ENCODE assay signal across 13 mouse cellular contexts in genomic region chr5:4851245-4851933, GRCm38 (mm10).
A peak's percentile ranks its signal among the peaks of the same experiment; 100 is the strongest.
DNase-seq lines count a peak whose midpoint lies in the region; ATAC-seq lines count a peak whose summit lies in the region.
"Had no signal": no experiment of that assay in that cellular context is flagged by ENCODE, and none has a peak within 500 bp of the region (broad histone marks: within the 10 kb centered on the region; RNA-seq: fewer than 3 reads in every experiment).

No protein-coding gene starts in this region.

- H3K4me1 ChIP-seq in forebrain, embryonic 14.5 days (ENCODE audit: control insufficient read depth, insufficient read depth, low read length), result peaks cover 18% of the 10 kb centered on the region
- no peaks in the 10 kb centered on the region for H3K4me1 ChIP-seq in hindbrain, embryonic 16.5 days (ENCODE audit: control insufficient read depth, insufficient read depth, low read depth, low read length)
- H3K4me1 ChIP-seq in neural tube, embryonic 14.5 days (ENCODE audit: control insufficient read depth, insufficient read depth, low read length), result no peaks in the 10 kb centered on the region
- H3K4me1 ChIP-seq: liver, embryonic 15.5 days had no signal

- H3K4me3 ChIP-seq in forebrain, embryonic 14.5 days (ENCODE audit: low read depth, low read length), result no peak overlapping the region
- no peak overlapping the region for H3K4me3 ChIP-seq in hindbrain, embryonic 16.5 days (ENCODE audit: low read length)
- no peak overlapping the region for H3K4me3 ChIP-seq in neural tube, embryonic 14.5 days (ENCODE audit: low read depth, low read length)
- H3K4me3 ChIP-seq: liver, embryonic 15.5 days had no signal

- no peaks in the 10 kb centered on the region for H3K9me3 ChIP-seq in forebrain, embryonic 14.5 days (replicated peaks; ENCODE audit: control insufficient read depth, low read length)
- H3K9me3 ChIP-seq in hindbrain, embryonic 16.5 days (ENCODE audit: control insufficient read depth, low read length), result no peaks in the 10 kb centered on the region
- no peaks in the 10 kb centered on the region for H3K9me3 ChIP-seq in neural tube, embryonic 14.5 days (ENCODE audit: control insufficient read depth, low read length)
- H3K9me3 ChIP-seq: liver, embryonic 15.5 days had no signal

- peak; percentile 98 for ATAC-seq in forebrain, embryonic 14.5 days
- ATAC-seq in hindbrain, embryonic 16.5 days, result peak; percentile 63
- peak; percentile 44; the same call in 1 of the 2 replicates for ATAC-seq in neural tube, embryonic 14.5 days (ENCODE audit: low read depth)

- no peaks in the 10 kb centered on the region for H3K36me3 ChIP-seq in forebrain, embryonic 14.5 days (ENCODE audit: control insufficient read depth, insufficient read depth, low read length)
- no peaks in the 10 kb centered on the region for H3K36me3 ChIP-seq in hindbrain, embryonic 16.5 days (ENCODE audit: control insufficient read depth, insufficient read depth, low read length)
- H3K36me3 ChIP-seq in neural tube, embryonic 14.5 days (ENCODE audit: control insufficient read depth, insufficient read depth, low read length), result no peaks in the 10 kb centered on the region
- H3K36me3 ChIP-seq: liver, embryonic 15.5 days had no signal

- peak overlapping the region; percentile 75 for H3K27ac ChIP-seq in forebrain, embryonic 14.5 days (ENCODE audit: low read depth, low read length)
- H3K27ac ChIP-seq in hindbrain, embryonic 16.5 days (ENCODE audit: low read depth, low read length), result no peak overlapping the region
- H3K27ac ChIP-seq in neural tube, embryonic 14.5 days (ENCODE audit: low read depth, low read length), result no peak overlapping the region
- H3K27ac ChIP-seq: liver, embryonic 15.5 days had no signal

- no peak overlapping the region for H3K9ac ChIP-seq in forebrain, embryonic 14.5 days (ENCODE audit: low read length)
- no peak overlapping the region for H3K9ac ChIP-seq in hindbrain, embryonic 16.5 days (ENCODE audit: low read depth, low read length)
- no peak overlapping the region for H3K9ac ChIP-seq in neural tube, embryonic 14.5 days (replicated peaks; ENCODE audit: low read depth, low read length)
- H3K9ac ChIP-seq: liver, embryonic 15.5 days had no signal

- H3K27me3 ChIP-seq in forebrain, embryonic 14.5 days (replicated peaks; ENCODE audit: control insufficient read depth, insufficient read depth, low read length), result no peaks in the 10 kb centered on the region
- no peaks in the 10 kb centered on the region for H3K27me3 ChIP-seq in hindbrain, embryonic 16.5 days (replicated peaks; ENCODE audit: control insufficient read depth, insufficient read depth, low read length)
- no peaks in the 10 kb centered on the region for H3K27me3 ChIP-seq in neural tube, embryonic 14.5 days (ENCODE audit: control insufficient read depth, insufficient read depth, low read length)
- H3K27me3 ChIP-seq: liver, embryonic 15.5 days had no signal

- peak; percentile 66 to 80 for DNase-seq in layer of hippocampus, adult 18-20 months (ENCODE audit: low spot score in 2 of 2)
- no peak for DNase-seq in layer of hippocampus, postnatal 10 days (ENCODE audit: low spot score in 2 of 2)
- DNase-seq in forebrain, embryonic 14.5 days (ENCODE audit: low spot score), result peak; percentile 89
- DNase-seq in gastrocnemius, adult 8-10 months (ENCODE audit: low spot score in 2 of 2), result no peak
- no peak for DNase-seq in yolk sac, embryonic 10.5 days (ENCODE audit: low spot score)
- DNase-seq: adrenal gland, postnatal 14 days; cerebellum, adult 11-12 months; heart, adult 11 months; retina, postnatal 1 day; thymus, postnatal 4 days had no signal

- WGBS in forebrain, embryonic 14.5 days, result 87% methylated on average over 4 of the region's 4 CpGs
- WGBS in hindbrain, embryonic 16.5 days, result 72% methylated on average over 4 of the region's 4 CpGs
- 94% methylated on average over 4 of the region's 4 CpGs for WGBS in neural tube, embryonic 14.5 days

- no peak overlapping the region for H3K4me2 ChIP-seq in forebrain, embryonic 14.5 days (ENCODE audit: low read length)
- H3K4me2 ChIP-seq in hindbrain, embryonic 16.5 days (ENCODE audit: low read length), result no peak overlapping the region
- H3K4me2 ChIP-seq in neural tube, embryonic 14.5 days (ENCODE audit: low read depth, low read length), result no peak overlapping the region
- H3K4me2 ChIP-seq: liver, embryonic 15.5 days had no signal

Comparison
In these comparisons a context has a peak if more than half of its experiments do, and no peak if none do; other contexts are left out.
1. DNase-seq: peak in layer of hippocampus, adult 18-20 months (2 of 2) and forebrain, embryonic 14.5 days (single experiment); none in layer of hippocampus, postnatal 10 days (0 of 2), gastrocnemius, adult 8-10 months (0 of 2) and yolk sac, embryonic 10.5 days (single experiment).
2. ATAC-seq: peak in every context shown above with its lines; median percentile 98 in forebrain, embryonic 14.5 days; 63 in hindbrain, embryonic 16.5 days; 44 in neural tube, embryonic 14.5 days.